Mouse (Mus musculus) thymus, postnatal 14 days (tissue): ENCODE measurements around the gene Ttn.
"Not testable (repeated sequence)": the region's sequence is repeated elsewhere in the genome, so short reads cannot be mapped to it uniquely, and the experiment has no call there.

Experiments
- DNase-seq: peaks from one replicate; pipeline ENCODE4 v3.0.0; 2021

Gene Ttn

DNA sequence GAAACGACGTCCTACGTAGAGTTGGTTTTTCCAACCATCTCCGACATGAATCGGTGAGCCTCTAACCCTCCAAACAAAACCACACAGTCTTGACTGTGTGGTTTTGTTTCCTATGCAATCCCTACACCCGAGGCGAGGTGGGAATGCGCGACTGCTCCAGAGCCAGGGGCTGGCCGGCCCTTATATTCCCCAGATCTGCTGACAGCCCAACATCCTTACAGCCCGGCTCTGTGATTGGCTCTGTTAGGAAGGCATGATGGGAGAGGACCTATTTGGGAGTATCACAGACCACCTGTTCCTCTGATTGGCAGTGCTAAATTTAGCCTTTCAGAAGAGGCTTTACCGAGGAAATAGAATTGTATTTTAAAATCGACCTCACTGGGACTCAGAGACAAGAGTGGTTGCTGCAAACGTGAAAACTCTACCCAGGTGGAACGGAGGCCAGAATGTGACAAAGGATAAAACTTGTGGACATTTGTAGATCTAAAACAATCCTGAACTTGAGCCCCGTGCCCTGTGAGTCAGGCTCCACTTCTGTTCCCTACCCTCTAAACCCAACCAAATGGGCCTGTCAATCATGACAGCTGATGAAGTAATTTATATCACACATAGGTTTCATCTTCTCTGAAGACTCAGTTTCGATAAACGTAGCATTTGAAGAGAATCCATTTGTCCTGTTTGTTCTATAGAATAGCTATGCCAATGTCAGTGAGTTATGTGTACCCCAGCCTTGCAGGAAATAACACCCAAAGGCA is at the start of gene Ttn:
TSS of gene Ttn (minus strand) at position 157 of the 755 bp plus-strand sequence.
- no peak for DNase-seq

DNA sequence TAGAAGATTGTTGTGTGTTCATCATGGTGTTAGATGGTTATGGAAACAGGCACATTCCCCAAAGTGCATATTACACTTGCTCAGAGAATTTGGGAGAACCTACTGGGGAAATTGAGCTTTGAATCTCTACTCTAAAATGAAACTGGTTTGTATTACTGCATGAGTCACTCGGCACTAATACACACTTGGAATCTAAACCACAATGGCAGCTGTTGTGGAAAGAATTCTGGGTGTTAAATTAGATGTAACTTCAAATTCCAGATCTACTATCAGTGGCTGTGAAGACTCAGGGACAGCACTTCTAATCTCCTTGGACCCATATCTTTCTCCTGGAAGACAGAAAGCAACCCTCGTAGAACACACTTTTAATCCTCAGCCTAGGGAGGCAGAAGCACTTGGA is 38.3 kb upstream of the Ttn start:
- no peak for DNase-seq

DNA sequence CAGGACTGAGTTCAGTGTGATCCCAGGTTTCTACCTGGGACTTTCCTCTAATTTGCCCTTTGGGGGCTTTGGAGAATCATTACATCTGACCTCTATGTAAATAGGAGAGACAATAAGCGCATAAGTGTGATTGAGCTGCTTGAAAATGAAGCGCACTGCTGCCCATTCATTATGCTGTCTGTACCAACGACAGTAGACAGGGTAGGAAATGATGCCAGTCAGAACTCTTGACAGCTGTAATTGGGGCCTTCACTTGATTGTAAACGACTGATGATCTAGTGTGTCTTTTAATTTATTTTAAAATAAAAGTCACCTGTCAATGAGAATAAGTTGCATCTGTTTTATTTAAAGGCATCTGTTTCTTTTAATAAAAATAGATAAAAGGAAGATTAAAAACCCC is 35.4 kb upstream of the Ttn start:
- DNase-seq: no peak

DNA sequence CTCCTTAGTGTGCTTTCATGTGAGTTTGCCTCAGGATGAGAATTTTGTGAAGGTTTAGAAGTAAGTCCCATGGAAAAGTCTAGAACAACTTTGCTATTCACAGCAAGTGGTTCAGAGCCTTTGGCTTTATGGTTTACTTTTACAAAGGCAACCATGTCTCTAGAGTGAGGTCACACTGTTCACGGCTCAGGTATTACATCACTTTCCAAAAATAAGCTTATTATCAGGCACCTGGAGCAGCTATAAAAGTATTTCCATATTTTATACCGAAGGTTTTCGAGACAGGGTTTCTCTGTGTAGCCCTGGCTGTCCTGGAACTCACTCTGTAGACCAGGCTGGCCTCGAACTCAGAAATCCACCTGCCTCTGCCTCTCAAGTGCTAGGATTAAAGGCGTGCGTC is 31.1 kb upstream of the Ttn start:
- DNase-seq: not testable (repeated sequence)

DNA sequence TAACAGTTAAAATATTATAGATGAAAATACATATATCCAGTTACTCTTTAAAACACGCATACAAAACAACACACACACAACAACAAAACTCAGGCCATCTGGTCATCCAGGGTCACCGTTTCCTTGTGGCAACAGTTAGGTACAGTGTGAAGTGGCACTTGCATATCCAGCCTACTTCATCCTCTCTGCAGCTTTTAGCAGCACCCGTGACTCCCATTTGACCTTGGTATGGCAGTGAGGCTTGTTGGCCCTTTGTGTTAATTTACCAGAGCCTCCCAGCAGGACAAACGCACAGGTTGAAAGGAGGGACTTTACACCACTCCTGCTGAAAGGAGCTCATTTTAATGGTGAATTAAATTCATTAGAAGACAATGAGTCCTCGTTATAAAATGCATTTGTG is 29.6 kb upstream of the Ttn start:
- DNase-seq: no peak

DNA sequence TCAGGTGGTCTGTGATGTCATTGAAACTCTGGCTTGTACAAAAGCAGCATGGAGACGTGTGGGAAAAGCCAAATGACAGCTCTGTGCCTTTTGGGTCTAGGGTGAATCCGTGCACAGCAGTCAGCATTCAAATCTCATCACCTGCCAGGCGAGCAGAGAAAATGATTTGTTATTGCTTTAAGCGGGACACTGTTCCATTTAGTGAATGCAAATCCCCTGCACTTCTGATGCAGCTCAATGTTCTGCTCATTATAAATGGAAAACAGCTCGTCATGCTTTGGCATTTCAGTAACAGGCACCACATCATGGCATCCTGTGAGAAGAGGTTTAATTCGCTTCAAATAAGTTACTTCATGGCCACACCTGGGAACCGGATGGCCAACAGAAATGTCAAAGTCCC is 24.7 kb upstream of the Ttn start:
- no peak for DNase-seq

DNA sequence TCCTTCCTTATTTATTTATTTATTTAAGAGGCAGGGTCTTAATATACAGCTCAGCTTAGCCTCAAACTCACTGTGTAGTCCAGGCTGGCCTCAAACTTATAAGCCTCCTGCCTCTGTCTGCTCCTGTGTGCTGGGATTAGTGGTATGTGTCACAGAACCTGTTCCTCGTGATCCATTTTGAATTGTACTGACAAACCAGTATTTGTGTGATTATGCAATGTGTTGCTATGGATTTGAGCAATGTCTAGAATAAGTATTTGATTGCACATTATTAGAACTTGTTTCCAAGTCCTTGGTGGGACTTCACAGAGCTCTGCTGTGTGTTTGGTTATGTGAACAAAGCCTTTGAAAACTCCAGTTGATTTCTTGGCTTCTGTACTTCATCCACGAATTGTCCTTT is 20.8 kb upstream of the Ttn start:
- no peak for DNase-seq

DNA sequence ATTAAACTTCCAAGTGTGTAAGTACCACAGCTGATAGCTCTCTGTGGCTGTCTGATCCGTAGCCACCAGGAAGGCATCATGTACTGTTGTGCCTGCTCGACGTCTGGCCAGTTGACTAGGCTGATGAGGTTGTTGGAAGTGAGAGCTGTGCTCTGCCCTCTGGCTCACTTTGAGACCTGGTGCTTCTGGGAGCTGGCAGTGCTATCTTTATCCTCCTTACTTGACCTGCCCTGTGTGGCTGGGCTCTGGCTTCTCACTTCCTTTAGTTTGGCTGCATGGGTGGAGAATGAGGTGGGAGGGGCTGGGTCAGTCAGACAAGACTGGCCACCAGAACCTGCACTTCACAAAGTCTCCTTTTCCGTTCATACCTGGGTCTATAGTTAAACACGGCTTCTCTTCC is 16.0 kb upstream of the Ttn start:
- DNase-seq: no peak

DNA sequence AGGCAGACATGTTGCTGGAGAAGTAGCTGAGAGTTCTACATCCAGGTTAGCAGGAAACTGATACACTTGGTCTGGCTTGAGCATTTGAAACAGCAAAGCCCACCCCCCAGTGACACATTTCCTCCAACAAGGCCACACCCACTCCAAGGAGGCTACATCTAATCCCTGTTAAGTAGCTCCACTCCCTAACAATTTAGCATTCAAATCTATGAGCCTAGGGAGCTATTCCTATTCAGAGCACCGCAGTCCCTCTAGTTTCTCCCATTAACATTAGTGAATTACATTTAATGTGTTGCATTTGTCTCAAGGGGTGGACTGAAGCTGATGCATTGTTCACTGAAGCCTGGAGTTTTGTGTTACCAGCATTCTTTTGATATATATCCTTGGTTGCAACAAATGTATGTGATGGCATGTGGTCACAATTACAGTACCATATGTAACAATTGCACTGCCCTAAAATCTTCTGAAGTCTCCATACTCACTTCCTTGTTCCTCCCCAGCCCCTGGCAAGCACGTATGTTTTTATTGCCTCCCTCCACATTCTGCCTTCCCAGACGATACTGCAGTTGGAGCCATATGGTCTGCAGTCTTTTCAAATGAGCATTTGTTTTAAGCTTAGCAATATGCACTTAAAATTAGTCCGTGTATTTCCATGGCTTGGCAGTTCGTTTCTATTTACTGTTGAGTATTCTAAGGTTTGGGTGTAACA is 10.3 kb upstream of the Ttn start:
- DNase-seq: no peak

DNA sequence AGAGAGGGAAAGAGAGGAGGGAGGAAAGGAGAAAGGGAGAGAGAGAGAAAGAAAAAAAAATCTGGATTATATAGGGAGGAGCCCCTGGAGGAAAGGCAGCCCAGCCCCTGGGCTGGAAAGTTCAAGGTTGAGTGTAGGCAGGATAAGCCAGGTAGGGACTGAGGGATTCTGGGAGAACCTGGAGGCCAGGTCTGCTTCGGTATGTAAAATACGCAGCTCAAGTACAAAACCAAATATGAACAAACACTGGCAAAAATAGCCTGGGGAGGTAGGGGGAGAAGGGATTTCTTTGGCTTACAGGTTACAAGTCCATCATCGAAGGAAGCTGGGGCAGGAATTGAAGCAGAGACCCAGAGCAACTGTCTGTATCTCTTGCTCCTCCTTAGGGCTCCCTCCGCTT is 5.0 kb upstream of the Ttn start:
- DNase-seq: no peak

DNA sequence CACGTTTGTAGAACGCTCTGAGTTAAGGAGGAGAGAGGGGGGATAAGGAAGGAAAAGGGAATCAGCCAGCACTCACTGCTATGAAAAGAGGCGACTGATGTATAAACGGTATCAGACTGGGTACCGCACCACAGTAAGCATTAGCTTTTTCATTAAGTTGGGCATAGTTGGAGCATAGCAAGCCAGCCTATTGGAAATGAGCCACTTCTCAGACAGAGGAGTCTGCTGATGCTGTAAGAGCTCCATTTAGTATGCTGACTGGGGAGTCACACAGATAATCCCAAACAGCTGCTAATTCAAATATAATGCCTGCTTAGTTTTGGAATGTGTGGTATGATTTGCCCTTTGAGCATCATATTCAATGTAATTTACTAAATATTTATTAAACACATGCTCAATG is 2.0 kb upstream of the Ttn start:
- DNase-seq: no peak

DNA sequence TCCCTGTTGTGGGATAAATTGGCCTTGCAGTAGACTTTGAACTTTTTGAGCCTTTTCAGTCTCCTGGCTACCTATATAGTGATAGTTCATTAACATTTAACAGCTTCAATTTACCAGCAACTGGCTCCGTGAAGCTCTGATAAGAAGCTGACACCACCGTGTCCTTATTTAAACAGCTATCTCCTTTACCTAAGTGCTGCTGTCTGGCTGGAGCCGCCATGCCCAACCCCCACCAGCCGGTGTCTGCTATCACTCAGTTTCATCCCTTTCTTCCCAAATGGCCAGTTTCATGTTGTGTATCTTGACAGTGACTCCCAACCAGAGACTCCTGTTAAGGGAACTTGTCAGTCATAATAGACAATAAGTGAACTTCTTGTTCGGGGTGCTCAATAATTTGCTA is 1.3 kb upstream of the Ttn start:
- no peak for DNase-seq

DNA sequence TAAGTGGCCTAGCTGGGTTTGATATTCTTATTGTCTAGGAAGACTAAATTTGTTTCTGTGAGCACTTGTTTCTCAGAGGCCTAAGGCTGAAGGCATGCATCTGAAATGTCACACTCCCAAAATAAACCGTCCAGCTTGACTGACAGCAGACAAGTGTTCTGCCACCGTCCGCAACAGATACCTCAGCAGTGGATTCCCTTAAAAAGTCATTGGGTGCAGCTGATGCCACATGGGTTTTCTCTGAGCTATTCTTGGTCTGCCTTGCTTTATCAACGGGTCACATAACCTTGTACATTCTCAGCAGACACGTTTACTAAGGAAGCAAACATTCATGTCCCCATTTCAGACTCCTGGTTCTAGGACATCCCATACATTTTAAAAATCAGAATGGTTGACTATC is 630 bp downstream of the Ttn start:
- DNase-seq: no peak

DNA sequence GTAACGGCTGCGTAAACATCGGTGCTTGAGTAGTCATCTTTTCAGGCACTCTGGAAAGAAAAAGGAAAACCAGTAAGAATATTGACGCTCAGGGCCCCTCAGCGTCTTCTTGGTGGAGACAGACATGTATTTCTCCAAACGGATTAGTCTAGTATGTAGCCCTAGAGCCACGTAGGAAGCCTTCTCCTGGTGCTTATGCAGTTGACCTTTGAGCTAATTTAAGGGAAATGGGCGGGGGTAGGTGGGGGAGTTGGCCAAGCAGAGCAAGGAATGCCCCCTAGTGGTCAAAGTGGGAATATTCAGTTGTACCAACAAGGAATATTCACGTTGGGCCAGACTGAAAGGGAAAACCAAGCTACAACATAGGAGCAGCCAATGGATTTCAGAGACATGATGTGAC is 2.2 kb downstream of the Ttn start:
- DNase-seq: peak; percentile 46

DNA sequence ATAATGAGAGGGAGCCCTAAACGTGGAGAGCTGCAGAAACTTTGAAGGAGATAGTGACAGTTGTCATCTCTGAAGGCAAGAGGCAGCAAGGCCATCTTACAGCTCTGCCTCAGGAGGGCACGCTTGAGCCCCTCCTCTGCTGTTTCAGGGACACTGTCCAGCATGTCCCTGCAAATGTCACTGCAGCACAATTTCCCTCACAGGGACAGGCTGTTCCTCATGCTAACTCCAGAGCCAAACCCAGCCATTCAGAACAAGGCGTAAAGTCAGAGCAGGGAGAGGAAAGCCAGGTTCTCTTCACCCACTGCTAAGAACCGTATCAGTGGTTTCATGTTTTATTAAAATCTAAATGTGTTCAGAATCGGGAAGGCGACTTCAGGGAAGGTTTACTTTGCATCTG is 4.7 kb downstream of the Ttn start:
- no peak for DNase-seq

DNA sequence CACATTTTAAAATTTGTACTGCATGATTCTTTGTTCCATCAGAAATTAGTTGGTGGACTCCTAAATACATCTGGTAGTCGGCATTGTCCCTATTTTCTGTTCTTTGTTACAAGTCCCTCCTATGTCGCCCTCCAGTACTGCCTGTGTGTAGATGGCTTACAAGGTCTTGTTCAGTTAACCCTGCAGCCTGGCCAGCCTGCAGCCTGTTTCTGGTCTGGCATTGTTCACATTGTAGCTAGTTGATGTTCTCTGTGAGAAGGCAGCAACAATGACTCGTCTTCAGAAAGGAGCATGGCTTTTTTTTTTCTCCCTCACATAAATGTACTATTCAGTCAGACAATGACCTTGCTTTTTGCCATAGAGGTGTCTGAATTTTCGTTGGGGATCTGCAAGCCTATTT is 10.3 kb downstream of the Ttn start:
- no peak for DNase-seq

DNA sequence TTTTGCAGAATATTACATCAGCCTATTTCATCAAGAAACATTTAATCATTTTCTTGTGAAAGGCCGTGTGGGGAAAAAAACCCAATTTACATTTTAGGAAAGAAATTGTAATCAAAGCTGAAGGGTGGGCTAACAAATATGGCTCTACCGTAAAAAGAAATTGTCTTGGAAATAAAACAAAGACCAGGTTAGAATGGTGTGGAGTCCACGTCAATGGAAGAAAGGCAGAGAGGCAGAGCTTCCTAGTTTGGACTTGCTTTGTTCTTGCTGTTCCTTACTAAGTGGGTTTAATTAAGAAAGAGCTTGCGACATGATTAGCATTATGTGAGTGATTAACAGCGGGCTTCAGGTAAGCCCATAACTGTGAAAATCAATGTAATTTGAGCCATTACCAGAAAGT is 11.3 kb downstream of the Ttn start:
- DNase-seq: no peak

DNA sequence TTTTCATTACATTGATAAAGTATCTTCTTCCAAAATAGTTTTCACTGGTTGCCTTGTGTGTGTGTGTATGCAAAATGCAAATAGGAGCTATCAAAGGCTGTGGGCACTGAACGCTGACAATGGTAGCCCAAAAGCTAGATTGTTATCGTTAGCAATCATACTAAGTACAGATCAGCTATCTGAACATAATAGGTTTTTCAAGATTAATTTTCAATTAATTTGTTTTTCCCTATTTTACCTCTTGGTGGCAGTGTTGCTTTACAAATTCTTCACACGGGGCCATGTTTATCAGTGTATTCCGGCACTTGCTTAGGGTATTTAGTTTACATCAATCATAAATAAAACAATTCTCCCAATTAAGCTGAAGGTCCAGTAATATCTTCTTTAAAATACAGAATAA is 11.7 kb downstream of the Ttn start:
- DNase-seq: no peak

DNA sequence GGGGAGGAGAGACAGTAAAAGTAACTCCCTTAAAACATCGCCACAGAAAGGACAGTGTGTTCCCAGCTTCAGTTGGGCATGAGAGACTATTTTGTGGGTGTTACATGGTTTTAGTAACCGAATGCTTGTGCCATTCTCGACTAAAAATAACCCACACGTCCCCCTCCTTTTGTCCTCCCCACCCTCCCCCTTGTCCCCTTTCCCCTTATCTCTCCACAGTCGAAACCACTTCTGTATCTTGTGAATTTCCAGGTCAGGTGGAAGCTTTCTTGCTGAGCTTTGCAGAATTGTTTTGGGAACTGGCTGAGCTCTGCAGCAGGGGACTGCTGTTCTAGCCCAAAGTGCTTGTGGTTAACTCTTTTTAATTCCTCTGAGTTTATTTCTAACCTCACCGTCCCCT is 12.1 kb downstream of the Ttn start:
- no peak for DNase-seq

DNA sequence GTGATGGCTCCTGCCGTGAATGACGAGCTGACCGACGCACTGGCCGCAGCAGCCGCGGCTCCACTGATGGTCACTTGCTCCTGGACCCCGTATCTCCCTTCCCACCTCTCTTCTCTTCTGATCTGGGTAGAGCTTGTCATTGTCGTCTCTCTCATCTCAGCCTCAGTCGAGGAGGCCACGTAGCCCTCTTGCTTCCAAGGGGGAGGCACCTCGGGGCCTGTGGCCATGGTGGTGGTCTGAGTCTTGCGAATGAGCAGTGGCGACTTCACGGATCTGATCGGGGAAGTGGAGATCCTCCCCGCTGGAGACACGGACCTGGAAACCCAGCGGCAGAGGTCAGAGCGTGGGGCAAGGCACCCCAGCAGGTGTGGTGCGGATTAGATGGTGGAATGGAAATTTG is 12.7 kb downstream of the Ttn start:
- DNase-seq: no peak

DNA sequence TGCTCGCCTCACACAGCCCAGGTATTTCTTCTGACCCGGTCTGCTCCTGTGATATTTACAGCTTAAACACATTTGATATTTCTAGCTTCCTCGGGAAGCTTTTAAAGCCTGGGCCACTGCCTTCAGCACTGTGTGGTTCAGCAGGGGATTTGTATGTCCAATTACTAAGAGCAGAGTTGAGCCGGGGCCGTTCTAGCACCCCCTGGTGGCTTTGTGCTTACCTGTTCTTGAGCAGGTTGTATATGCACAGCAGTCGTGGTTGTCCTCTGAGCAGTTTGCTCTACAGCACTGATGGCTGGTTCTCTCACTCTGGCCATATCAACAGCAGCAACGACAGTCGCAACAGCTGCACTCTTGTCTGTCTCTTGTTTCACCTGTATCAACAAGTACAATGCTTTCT is 13.4 kb downstream of the Ttn start:
- DNase-seq: peak; percentile 59

DNA sequence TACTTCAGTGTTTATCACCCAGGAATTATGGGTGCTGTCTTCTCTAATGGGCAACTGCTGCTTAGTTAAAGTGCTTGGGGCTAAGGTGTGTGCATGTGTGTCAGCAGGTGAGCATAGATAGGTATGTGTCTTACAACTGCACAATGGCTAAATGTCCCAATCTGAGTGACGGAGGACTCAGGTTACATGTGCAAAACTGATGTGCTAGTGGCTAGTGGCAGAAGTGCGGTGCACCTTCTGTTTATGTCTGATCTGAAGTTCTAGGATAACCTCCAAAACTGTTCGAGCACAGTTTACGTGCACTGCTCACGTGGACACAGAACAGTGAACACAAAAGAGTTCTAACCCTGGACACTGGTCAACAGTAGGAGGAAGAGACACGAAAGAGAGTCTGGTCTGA is 15.8 kb downstream of the Ttn start:
- DNase-seq: no peak

DNA sequence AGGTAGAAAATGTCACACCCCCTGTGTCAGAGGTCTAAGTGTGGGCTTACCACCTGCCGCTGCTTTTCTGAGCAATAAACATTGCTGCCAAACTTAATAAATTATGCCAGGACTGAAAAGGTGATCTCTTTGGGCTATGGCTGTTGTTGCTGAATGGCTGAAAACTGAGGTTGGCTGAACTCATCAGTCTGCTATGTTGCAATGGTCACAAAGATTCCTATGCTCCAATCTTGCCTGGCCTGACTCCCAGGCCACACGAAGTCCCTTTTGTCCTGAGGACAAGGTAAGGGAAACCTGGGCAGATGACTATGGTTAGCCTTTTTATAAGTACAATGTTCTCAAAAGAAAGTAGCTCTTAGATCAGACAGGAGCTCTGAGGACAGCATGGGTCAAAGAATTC is 16.3 kb downstream of the Ttn start:
- no peak for DNase-seq

DNA sequence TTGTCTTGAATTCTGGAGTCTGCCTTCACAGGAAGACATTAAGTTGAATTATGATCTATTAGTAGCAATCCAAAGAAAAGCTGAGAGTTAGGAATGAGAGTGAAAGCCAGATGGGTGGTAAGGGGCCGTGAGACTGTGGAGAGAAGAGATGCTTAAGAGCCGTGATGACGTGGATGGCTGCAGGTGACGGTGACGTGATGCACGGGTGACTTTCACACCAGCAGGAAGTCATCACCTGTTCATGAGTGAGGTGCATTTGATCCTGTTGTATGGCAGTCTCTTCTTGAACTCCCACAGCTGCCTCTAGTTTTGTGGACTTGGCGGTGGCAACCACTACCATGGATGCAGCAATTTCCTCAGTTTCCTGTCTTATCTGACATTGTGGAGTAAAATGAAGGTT is 16.8 kb downstream of the Ttn start:
- no peak for DNase-seq

DNA sequence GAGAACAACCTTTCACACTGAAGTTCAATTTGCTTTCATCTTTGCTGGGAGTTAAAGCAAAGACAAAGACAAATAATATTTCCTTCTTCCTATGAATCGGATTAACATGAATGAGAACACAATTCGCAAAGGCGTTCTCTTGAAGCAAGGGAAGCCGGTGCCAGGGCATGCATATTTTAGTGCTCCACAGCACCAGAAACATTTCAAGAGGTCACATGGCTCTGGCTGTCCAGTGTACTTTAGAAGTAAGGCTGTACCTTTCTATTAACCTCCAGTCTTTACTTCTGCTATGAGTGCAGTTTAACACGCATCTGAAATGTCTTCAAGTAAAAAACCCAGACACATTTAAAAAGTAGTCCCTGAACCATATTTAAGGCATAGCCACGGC is 20.3 kb downstream of the Ttn start:
- DNase-seq: no peak
